Mouse (Mus musculus) intestine, embryonic 15.5 days (tissue): ENCODE results near the gene Zfp11. TPM values are rescaled to one million over a fixed set of nuclear protein-coding genes. Genes with fewer than 3 reads are reported as not detected.

ENCODE experiments used
- polyA plus RNA-seq: library from polyadenylated mRNA; unstranded; fragments of >200 nt; fragmentation: Nextera tagmentation; extraction: Ambion mirVana; gene quantifications from 2 replicates; pipeline ENCODE4 v1.2.1, GENCODE M21; 2015

Gene Zfp11
- polyA plus RNA-seq, 1 experiment from 2014 or later, result 3.5 TPM

Other genes with a start within 250 kb of the Zfp11 start
- gene Sfswap, start 168.9 kb downstream of the Zfp11 start, polyA plus RNA-seq, result 29.2 and 32.5 TPM in 2 replicates
- 4.0 and 4.6 TPM in 2 replicates for gene Mmp17, start 85.9 kb downstream of the Zfp11 start, polyA plus RNA-seq
- not detected in 2 replicates for gene Sept14, start 38.4 kb upstream of the Zfp11 start, polyA plus RNA-seq
- gene Mrps17, start 45.4 kb upstream of the Zfp11 start, polyA plus RNA-seq, result 189 and 197 TPM in 2 replicates
- 86.1 and 94.2 TPM in 2 replicates for gene Nipsnap2, start 55.0 kb upstream of the Zfp11 start, polyA plus RNA-seq
- gene Psph, start 117.3 kb upstream of the Zfp11 start, polyA plus RNA-seq, result 50.4 and 56.5 TPM in 2 replicates
- 36.0 and 48.1 TPM in 2 replicates for gene Sumf2, start 176.9 kb upstream of the Zfp11 start, polyA plus RNA-seq
- 990 and 1,082 TPM in 2 replicates for gene Chchd2, start 217.4 kb upstream of the Zfp11 start, polyA plus RNA-seq
- gene Zbed5, start 225.6 kb upstream of the Zfp11 start, polyA plus RNA-seq, result 2.4 and 3.2 TPM in 2 replicates
- gene Phkg1, start 228.4 kb upstream of the Zfp11 start, polyA plus RNA-seq, result 0.08 and 0.16 TPM in 2 replicates
- gene Nupr1l, start 238.4 kb upstream of the Zfp11 start, polyA plus RNA-seq, result 1.8 and 1.9 TPM in 2 replicates